Mouse (Mus musculus): ENCODE results near the gene Sestd1. TPM values are rescaled to one million over a fixed set of nuclear protein-coding genes. Genes with fewer than 3 reads are reported as not detected.

Gene Sestd1
- polyA plus RNA-seq, 1 experiment, result not detected

- TF ChIP-seq GATA1 (IDR thresholded peaks at IDR 0.05; ENCODE audit: low read length), result no peak
Observed at GRCm38 (mm10) chr2:77173821-77174220, 106.6 kb downstream of the Sestd1 start.

GRCm38 (mm10) chr2:77173366-77173765 lies 107.0 kb downstream of the Sestd1 start:
- no peak for TF ChIP-seq GATA1 (IDR thresholded peaks at IDR 0.05; ENCODE audit: low read length)

GRCm38 (mm10) chr2:77172241-77172671 lies 108.1 kb downstream of the Sestd1 start:
- no peak for TF ChIP-seq GATA1 (IDR thresholded peaks at IDR 0.05; ENCODE audit: low read length)

DNA sequence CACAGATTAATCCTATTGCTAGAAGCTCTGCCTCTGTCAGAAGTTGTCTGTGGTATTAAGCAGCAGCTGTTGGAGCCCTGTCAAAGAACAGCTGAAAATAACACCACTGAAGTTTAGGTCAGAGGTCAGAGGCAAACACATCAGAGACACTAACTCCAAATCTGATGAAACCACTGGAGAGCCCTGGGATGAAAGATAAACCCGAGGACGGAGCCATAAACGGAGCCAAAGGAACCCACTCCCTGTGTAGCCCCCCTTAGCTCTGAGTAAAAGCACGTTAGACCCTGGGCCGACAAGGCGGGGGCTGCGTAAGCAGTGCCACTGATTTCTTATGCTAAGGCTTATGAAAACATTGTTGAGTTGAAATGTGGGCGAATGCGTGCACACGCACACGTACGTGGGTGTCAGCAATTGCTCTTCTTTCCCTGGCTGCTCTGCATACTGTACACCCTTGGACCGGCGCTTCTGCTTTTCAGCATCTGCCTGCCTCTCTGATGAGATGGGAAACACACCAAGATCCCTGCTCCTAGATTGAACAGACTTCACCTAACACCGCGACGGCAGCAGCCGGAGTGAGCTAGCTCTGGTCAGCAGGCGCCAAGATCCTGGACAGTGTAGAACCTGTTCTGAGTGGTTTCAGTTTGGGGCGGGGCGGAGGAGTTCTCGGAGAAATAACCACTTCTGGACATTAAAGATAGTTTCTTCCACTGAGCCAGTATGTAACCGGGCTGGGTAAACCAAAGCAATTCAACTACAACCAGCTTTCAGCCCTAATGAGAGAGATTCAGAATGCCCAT lies 108.8 kb downstream of the Sestd1 start:
- TF ChIP-seq GATA1 (IDR thresholded peaks at IDR 0.05; ENCODE audit: low read length), result no peak

DNA sequence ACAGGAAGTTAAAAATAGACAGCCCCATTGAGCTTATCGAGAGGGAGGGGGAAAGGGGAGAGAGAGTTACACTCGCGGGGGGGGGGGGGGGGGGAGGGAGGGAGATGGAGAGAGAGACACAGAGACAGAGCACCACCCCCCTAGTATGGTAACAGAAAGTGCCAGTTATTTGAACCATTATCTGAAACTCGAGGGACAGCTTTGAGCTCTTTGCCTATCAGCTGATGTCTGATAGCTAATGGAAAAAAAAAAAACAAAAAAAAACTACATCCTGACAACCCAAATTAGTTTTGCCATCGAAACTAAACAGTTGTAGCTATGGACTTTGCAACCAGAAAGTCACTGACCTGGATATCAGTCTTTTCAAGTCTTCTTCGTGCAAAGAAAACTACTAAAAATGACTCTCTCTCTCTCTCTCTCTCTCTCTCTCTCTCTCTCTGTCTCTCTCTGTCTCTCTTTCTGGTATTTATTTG lies 109.7 kb downstream of the Sestd1 start, which contains the start of gene Ccdc141:
TSS of gene Ccdc141 (minus strand) at position 4 of the 473 bp plus-strand sequence.
- TF ChIP-seq GATA1 (IDR thresholded peaks at IDR 0.05; ENCODE audit: low read length), result no peak

DNA sequence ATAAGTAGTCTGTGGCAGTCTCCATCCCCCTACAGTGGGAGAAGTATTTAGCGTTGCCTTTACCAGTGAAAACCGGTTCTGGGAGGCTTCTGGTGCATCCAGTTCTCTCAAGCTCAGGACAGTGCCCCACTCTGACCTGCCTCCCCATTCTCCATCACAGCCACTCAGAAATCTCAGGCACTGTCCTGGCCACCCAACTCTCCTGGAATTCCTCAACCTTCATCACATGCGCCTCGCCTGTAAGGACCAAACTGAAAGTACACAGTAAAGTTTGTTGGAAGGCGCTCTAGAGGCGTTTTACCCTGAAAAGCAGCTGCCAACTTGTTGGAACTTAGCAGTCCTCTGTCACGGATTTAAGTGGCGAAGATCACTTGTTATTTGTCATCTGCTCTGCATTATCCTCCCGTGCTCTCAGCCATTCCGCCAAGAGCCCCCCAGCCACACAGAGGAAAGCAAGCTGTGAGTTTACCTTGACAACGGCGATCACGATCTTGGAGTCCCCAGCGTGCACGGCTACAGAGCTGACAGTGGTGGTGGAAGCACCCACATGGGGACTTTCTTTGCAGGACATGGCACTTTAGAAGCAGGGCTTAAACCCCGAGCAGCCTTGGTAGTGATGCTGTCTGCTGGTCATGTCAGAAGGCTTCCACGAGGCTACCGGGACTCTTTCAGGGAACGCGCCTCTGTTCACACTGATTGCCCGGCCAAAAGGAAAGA lies 110.3 kb downstream of the Sestd1 start:
- no peak for TF ChIP-seq GATA1 (IDR thresholded peaks at IDR 0.05; ENCODE audit: low read length)

- TF ChIP-seq GATA1 (IDR thresholded peaks at IDR 0.05; ENCODE audit: low read length), result no peak
Observed at GRCm38 (mm10) chr2:77169218-77169617, 111.2 kb downstream of the Sestd1 start.

DNA sequence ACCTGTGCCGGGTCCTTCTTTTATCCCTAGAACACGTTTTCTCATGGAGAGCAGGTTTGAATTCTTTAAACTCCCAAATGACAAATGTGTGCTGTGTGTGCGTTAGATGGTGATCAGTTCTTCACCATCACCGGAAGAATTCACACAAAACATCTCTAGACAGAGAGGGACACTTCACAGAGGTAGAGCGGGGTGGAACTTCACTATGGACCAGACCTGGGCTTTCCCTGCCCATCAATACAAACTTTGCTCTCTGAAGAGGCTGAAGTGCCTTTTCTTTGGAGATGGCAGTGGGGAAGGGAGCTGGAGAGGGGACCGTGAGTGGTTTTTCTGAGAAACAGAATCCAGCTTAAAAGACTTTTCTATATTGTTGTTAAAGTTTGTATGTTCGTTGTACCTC lies 111.6 kb downstream of the Sestd1 start:
- TF ChIP-seq GATA1 (IDR thresholded peaks at IDR 0.05; ENCODE audit: low read length), result no peak

- no peak for TF ChIP-seq GATA1 (IDR thresholded peaks at IDR 0.05; ENCODE audit: low read length)
Observed at GRCm38 (mm10) chr2:77168081-77168685, 112.2 kb downstream of the Sestd1 start.

- no peak for TF ChIP-seq GATA1 (IDR thresholded peaks at IDR 0.05; ENCODE audit: low read length)
Observed at GRCm38 (mm10) chr2:77166366-77166765, 114.0 kb downstream of the Sestd1 start.

GRCm38 (mm10) chr2:77164662-77165061 lies 115.7 kb downstream of the Sestd1 start:
- TF ChIP-seq GATA1 (IDR thresholded peaks at IDR 0.05; ENCODE audit: low read length), result no peak

DNA sequence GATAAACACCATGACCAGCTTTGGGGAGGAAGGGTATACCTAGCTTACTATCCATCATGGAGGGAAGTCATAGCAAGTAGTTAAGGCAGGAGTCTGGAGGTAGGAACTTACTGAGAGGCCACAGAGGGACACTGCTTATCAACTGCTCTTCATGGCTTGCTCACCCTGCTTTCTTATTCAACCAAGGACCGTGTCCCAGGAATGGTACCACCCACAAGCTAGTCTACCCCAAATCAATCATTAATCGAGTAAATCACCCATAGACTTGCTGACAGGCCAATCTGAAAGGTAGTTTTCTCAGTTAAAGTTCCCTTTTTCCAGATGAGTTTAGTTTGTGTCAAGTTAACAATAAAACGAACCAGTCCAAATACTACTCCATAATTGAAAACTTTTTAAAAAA lies 117.0 kb downstream of the Sestd1 start:
- no peak for TF ChIP-seq GATA1 (IDR thresholded peaks at IDR 0.05; ENCODE audit: low read length)

GRCm38 (mm10) chr2:77162135-77162534 lies 118.3 kb downstream of the Sestd1 start:
- TF ChIP-seq GATA1 (IDR thresholded peaks at IDR 0.05; ENCODE audit: low read length), result no peak

GRCm38 (mm10) chr2:77157546-77157945 lies 122.8 kb downstream of the Sestd1 start:
- TF ChIP-seq GATA1 (IDR thresholded peaks at IDR 0.05; ENCODE audit: low read length), result no peak

DNA sequence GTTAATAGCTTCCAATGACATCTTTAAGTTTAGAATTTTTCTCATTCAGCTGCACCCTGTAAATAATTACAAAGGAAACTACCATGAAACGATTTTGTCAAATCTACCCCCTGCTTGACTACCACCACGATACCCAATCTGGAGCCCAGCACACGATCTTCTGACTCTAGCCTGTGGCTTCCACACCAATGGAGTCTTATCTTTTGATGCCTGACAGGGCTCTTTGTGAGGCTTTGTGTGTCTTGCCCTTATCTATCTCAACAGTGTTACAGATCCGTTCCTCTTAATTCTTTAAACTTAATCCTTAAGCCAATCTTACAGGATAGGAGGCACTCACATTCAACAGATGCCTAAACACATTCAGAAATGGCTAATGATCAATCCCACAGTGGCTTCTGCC lies 126.3 kb downstream of the Sestd1 start:
- TF ChIP-seq GATA1 (IDR thresholded peaks at IDR 0.05; ENCODE audit: low read length), result no peak

- no peak for TF ChIP-seq GATA1 (IDR thresholded peaks at IDR 0.05; ENCODE audit: low read length)
Observed at GRCm38 (mm10) chr2:77151255-77151654, 129.1 kb downstream of the Sestd1 start.

Measured in G1E-ER4 (cell line).